Mouse (Mus musculus): ENCODE results near the gene Plcg1. TPM values are rescaled to one million over a fixed set of nuclear protein-coding genes. Genes with fewer than 3 reads are reported as not detected.

Plcg1 gene
- polyA plus RNA-seq, 1 experiment from 2014 or later: 83.2 TPM

DNA sequence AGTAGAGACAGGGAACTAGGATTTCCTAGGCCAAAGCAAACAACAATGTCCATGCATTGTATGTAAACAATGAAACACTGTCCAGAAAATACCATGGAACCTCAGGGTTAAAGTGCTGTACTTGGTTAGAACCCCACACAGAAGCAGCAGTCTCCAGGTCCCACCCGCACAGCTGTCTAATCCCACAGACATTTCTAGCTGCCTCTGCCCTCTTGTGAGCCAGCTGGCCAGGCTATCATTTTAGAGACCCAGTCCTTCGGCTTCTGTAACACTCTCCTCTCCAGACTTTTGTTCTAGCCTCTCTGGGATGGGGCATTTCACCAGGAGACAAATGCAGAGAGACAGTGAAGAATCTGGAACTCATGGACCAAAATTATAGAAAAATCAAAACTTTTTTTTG lies 46.9 kb downstream of the Plcg1 start:
- Histone ChIP-seq H3K27ac (ENCODE audit: low read length) (no peak overlapping the region), H3K4me3 (replicated peaks; ENCODE audit: low read length) (no peak overlapping the region), H3K4me1 (replicated peaks; ENCODE audit: control insufficient read depth, insufficient read depth, low read length) (no peaks in the 10 kb centered on the region), H3K36me3 (ENCODE audit: control insufficient read depth, insufficient read depth) (peaks cover 12% of the 10 kb centered on the region), H3K4me2 (ENCODE audit: low read length) (no peak overlapping the region), H3K9me3 (ENCODE audit: control insufficient read depth, low read length) (no peaks in the 10 kb centered on the region), H3K9ac (replicated peaks; ENCODE audit: low read depth, low read length) (no peak overlapping the region), H3K27me3 (replicated peaks; ENCODE audit: control insufficient read depth, insufficient read depth, low read length) (no peaks in the 10 kb centered on the region)
- ATAC-seq: no peak
- WGBS: 86% methylated on average over 2 of the region's 2 CpGs

DNA sequence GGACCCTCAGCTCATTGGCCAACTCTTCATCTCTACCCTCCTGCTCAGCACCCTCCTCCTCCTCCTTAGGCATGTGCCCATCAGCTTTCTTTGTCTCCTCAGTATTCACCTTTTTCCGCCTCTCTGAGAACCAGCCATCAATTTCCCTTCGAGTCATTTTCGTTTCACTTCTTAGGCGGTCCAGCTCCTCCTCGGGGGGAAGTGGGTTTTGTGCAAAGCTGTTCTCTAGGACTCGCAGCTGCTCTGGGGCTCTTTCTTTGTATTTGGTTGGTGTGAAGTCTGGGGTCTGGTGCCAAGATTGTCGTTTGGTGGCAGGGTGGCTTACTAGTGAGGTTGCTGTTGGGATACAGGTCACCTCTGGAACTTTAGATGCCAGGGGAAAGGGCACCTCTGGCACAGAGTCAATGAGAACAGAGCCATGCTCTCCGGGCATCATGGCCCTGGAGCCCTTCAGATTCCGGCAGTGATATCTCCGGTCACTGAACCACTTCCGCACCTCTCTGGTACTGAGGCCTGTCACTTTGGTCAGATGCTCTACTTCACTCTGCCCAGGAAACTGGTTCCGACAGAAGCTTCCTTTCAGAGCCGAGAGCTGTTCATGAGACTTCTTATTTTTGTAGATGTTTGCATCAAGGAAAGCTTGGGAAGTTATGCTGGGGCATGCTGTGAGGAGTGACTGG lies 49.2 kb downstream of the Plcg1 start:
- Histone ChIP-seq H3K9ac (replicated peaks; ENCODE audit: low read depth, low read length) (no peak overlapping the region), H3K27me3 (replicated peaks; ENCODE audit: control insufficient read depth, insufficient read depth, low read length) (no peaks in the 10 kb centered on the region), H3K9me3 (ENCODE audit: control insufficient read depth, low read length) (no peaks in the 10 kb centered on the region), H3K4me1 (replicated peaks; ENCODE audit: control insufficient read depth, insufficient read depth, low read length) (no peaks in the 10 kb centered on the region), H3K4me2 (ENCODE audit: low read length) (no peak overlapping the region), H3K27ac (ENCODE audit: low read length) (no peak overlapping the region), H3K36me3 (ENCODE audit: control insufficient read depth, insufficient read depth) (peaks cover 12% of the 10 kb centered on the region), H3K4me3 (replicated peaks; ENCODE audit: low read length) (no peak overlapping the region)
- no peak for ATAC-seq
- WGBS: 83% methylated on average over 13 of the region's 13 CpGs

DNA sequence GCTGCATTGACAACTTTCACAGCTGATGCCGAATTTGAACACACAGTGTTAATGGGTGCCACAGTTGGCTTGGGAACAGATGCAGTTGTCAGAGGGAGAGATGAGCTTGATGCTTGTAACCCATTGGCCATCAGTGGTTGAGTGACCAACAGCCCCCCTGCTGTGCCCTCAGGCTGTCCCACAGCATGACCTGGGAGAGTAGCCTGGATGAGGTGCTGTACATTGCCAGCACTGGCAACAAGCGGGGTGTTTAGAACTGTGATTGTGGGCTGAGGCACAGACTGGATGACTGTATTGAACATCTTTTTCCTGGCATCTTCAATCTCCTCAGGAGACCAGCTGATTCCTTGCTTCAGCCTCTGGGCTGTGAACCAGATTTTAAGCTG lies 49.7 kb downstream of the Plcg1 start:
- no peaks in the 10 kb centered on the region for H3K4me1 ChIP-seq (replicated peaks; ENCODE audit: control insufficient read depth, insufficient read depth, low read length)
- no peak overlapping the region for H3K27ac ChIP-seq (ENCODE audit: low read length)
- H3K4me2 ChIP-seq (ENCODE audit: low read length): no peak overlapping the region
- no peaks in the 10 kb centered on the region for H3K27me3 ChIP-seq (replicated peaks; ENCODE audit: control insufficient read depth, insufficient read depth, low read length)
- no peak for ATAC-seq
- no peak overlapping the region for H3K9ac ChIP-seq (replicated peaks; ENCODE audit: low read depth, low read length)
- peaks cover 12% of the 10 kb centered on the region for H3K36me3 ChIP-seq (ENCODE audit: control insufficient read depth, insufficient read depth)
- WGBS: 93% methylated on average over 2 of the region's 2 CpGs
- H3K9me3 ChIP-seq (ENCODE audit: control insufficient read depth, low read length): no peaks in the 10 kb centered on the region
- no peak overlapping the region for H3K4me3 ChIP-seq (replicated peaks; ENCODE audit: low read length)

DNA sequence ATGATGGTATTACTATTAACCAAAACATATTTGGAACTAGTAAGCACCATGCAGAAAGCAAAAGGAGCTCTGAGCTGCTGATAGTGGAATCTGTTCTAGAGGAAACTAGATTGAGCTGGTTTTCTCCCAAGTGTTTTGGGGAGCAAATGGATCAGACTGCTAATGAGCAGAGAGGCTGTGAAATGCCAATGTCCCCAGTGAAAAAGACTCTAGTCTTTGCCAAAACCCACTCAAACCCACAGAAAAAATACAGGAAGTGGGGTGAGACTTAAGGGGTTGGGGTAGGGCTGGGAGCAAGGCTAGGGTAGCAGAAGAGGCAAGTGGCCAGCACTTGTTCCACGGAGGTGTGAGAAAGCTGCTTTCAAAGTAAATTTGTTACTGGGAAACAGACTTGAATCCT lies 55.2 kb downstream of the Plcg1 start:
- H3K9ac ChIP-seq (replicated peaks; ENCODE audit: low read depth, low read length): no peak overlapping the region
- 36% methylated on average over 1 of the region's 1 CpGs for WGBS
- ATAC-seq: peak; percentile 90
- peak overlapping the region; percentile 26 for H3K27ac ChIP-seq (ENCODE audit: low read length)
- no peaks in the 10 kb centered on the region for H3K27me3 ChIP-seq (replicated peaks; ENCODE audit: control insufficient read depth, insufficient read depth, low read length)
- no peak overlapping the region for H3K4me2 ChIP-seq (ENCODE audit: low read length)
- H3K36me3 ChIP-seq (ENCODE audit: control insufficient read depth, insufficient read depth): no peaks in the 10 kb centered on the region
- no peak overlapping the region for H3K4me3 ChIP-seq (replicated peaks; ENCODE audit: low read length)
- no peaks in the 10 kb centered on the region for H3K9me3 ChIP-seq (ENCODE audit: control insufficient read depth, low read length)
- peaks cover 7% of the 10 kb centered on the region; the same call in 1 of the 2 replicates for H3K4me1 ChIP-seq (replicated peaks; ENCODE audit: control insufficient read depth, insufficient read depth, low read length)

DNA sequence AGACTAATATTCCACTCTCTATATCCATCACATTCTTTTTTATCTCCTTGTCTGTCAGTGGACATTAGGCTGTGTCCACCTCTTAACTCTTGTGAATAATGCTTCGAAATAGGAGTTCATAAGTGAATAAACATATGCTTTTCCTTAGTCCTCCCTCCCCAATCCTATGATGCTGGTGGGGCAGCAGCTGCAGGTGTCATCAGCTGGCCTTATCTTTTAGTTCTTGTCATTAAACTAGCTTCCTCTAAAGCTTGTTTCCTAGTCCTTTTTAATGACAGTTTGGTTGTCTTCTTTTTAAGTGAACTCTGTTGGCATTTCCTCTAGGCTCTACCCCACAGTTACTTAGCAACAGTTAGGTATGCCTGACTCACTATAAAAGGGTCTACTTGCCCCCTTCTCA lies 57.9 kb downstream of the Plcg1 start:
- H3K4me1 ChIP-seq (replicated peaks; ENCODE audit: control insufficient read depth, insufficient read depth, low read length): peaks cover 7% of the 10 kb centered on the region; the same call in 1 of the 2 replicates
- no peaks in the 10 kb centered on the region for H3K9me3 ChIP-seq (ENCODE audit: control insufficient read depth, low read length)
- WGBS: 91% methylated on average over 1 of the region's 1 CpGs
- ATAC-seq: no peak
- H3K4me3 ChIP-seq (replicated peaks; ENCODE audit: low read length): no peak overlapping the region
- H3K36me3 ChIP-seq (ENCODE audit: control insufficient read depth, insufficient read depth): no peaks in the 10 kb centered on the region
- no peak overlapping the region for H3K4me2 ChIP-seq (ENCODE audit: low read length)
- H3K27ac ChIP-seq (ENCODE audit: low read length): no peak overlapping the region
- no peak overlapping the region for H3K9ac ChIP-seq (replicated peaks; ENCODE audit: low read depth, low read length)
- no peaks in the 10 kb centered on the region for H3K27me3 ChIP-seq (replicated peaks; ENCODE audit: control insufficient read depth, insufficient read depth, low read length)

DNA sequence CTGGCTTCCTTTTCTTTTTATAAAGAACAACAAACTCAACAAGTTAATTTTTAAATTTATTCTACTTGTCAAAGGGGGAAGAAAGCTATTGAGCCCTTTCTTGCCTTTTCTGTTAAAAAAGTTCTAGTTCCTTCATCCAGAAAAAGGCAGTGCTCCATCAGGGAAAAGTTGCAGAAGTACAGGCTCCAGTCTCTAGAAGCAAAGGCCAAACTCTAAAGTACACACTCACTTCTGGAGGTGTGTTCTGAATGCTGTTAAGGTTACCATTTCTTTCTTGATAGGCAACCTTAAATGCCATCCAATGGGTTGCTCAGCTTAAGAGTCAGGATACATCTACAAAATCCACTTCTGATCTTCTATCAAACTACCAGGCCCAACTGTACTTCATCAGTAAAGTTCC lies 58.6 kb downstream of the Plcg1 start:
- no peak for ATAC-seq
- Histone ChIP-seq H3K4me1 (replicated peaks; ENCODE audit: control insufficient read depth, insufficient read depth, low read length) (peaks cover 7% of the 10 kb centered on the region; the same call in 1 of the 2 replicates), H3K36me3 (ENCODE audit: control insufficient read depth, insufficient read depth) (no peaks in the 10 kb centered on the region), H3K27ac (ENCODE audit: low read length) (no peak overlapping the region), H3K27me3 (replicated peaks; ENCODE audit: control insufficient read depth, insufficient read depth, low read length) (no peaks in the 10 kb centered on the region), H3K4me3 (replicated peaks; ENCODE audit: low read length) (no peak overlapping the region), H3K9me3 (ENCODE audit: control insufficient read depth, low read length) (no peaks in the 10 kb centered on the region), H3K9ac (replicated peaks; ENCODE audit: low read depth, low read length) (no peak overlapping the region), H3K4me2 (ENCODE audit: low read length) (no peak overlapping the region)

DNA sequence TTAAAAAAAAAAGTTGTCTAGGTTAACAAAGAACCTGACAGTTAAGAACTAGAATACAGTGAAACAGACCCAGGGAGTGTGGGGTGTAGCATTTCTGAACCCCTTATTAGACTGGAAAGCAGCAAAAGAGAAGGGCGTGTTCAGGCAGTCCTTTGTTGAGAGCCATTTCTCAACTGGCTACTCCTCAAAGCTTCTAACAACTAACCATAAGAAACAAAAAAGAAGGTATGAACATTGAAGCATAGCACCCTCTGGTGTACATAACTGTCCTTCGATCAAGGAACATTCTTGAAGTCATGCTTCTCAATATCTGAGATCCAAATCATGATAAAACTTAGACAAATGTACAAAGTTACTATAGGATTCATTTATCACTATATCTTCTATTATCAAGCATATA lies 62.0 kb downstream of the Plcg1 start:
- H3K27me3 ChIP-seq (replicated peaks; ENCODE audit: control insufficient read depth, insufficient read depth, low read length): no peaks in the 10 kb centered on the region
- peaks cover 3% of the 10 kb centered on the region; the same call in 1 of the 2 replicates for H3K4me1 ChIP-seq (replicated peaks; ENCODE audit: control insufficient read depth, insufficient read depth, low read length)
- H3K4me2 ChIP-seq (ENCODE audit: low read length): no peak overlapping the region
- no peak overlapping the region for H3K4me3 ChIP-seq (replicated peaks; ENCODE audit: low read length)
- H3K36me3 ChIP-seq (ENCODE audit: control insufficient read depth, insufficient read depth): no peaks in the 10 kb centered on the region
- no peak for ATAC-seq
- H3K9ac ChIP-seq (replicated peaks; ENCODE audit: low read depth, low read length): no peak overlapping the region
- H3K9me3 ChIP-seq (ENCODE audit: control insufficient read depth, low read length): no peaks in the 10 kb centered on the region
- 82% methylated on average over 2 of the region's 2 CpGs for WGBS
- no peak overlapping the region for H3K27ac ChIP-seq (ENCODE audit: low read length)

DNA sequence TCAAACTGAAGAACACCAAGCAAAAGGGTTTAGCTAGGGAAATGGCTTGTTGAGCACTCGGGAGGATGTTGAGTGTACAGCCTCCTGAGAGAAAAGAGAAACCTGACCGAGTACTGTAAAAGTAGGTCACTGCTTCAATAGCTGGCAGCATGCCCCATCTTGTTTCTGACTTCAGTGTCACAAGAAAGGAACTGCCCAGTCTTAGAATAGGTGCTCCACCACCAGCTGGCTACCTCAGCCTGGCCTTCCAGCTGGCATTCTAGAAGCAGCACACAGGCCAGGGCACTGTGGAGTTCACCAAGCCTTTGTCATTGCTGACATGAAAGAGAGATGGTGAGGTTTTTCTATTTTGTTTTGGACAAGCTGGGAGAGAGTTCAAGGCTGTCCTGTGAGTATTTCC lies 65.9 kb downstream of the Plcg1 start:
- Histone ChIP-seq H3K4me1 (replicated peaks; ENCODE audit: control insufficient read depth, insufficient read depth, low read length) (peaks cover 3% of the 10 kb centered on the region; the same call in 1 of the 2 replicates), H3K36me3 (ENCODE audit: control insufficient read depth, insufficient read depth) (no peaks in the 10 kb centered on the region), H3K4me3 (replicated peaks; ENCODE audit: low read length) (no peak overlapping the region), H3K9me3 (ENCODE audit: control insufficient read depth, low read length) (no peaks in the 10 kb centered on the region), H3K27ac (ENCODE audit: low read length) (no peak overlapping the region), H3K4me2 (ENCODE audit: low read length) (no peak overlapping the region), H3K27me3 (replicated peaks; ENCODE audit: control insufficient read depth, insufficient read depth, low read length) (no peaks in the 10 kb centered on the region), H3K9ac (replicated peaks; ENCODE audit: low read depth, low read length) (no peak overlapping the region)
- ATAC-seq: peak; percentile 75; the same call in 1 of the 2 replicates
- 52% methylated on average over 2 of the region's 2 CpGs for WGBS

DNA sequence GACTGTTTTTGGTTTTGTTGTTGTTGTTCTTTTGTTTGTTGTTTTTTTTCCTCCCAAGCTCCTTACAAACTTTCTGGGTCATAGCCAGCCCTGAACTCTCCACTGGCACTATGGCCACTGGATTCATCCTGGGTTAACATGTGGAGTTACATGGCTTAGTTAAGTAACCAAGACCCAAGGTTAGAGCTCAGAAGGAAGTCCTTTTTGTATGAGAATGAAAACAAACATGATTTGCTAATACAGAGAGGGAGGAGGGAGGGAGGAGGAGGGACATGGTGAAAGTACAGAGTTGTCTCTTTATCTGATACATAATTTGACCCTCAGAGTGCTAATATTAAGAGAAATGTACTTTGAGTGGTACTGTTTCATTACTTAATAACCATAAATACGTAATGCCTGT lies 67.1 kb downstream of the Plcg1 start:
- Histone ChIP-seq H3K4me1 (replicated peaks; ENCODE audit: control insufficient read depth, insufficient read depth, low read length) (peaks cover 3% of the 10 kb centered on the region; the same call in 1 of the 2 replicates), H3K27me3 (replicated peaks; ENCODE audit: control insufficient read depth, insufficient read depth, low read length) (no peaks in the 10 kb centered on the region), H3K4me2 (ENCODE audit: low read length) (no peak overlapping the region), H3K36me3 (ENCODE audit: control insufficient read depth, insufficient read depth) (no peaks in the 10 kb centered on the region), H3K4me3 (replicated peaks; ENCODE audit: low read length) (no peak overlapping the region), H3K9me3 (ENCODE audit: control insufficient read depth, low read length) (no peaks in the 10 kb centered on the region), H3K27ac (ENCODE audit: low read length) (no peak overlapping the region), H3K9ac (replicated peaks; ENCODE audit: low read depth, low read length) (no peak overlapping the region)
- ATAC-seq: no peak
- WGBS: 90% methylated on average over 1 of the region's 1 CpGs

DNA sequence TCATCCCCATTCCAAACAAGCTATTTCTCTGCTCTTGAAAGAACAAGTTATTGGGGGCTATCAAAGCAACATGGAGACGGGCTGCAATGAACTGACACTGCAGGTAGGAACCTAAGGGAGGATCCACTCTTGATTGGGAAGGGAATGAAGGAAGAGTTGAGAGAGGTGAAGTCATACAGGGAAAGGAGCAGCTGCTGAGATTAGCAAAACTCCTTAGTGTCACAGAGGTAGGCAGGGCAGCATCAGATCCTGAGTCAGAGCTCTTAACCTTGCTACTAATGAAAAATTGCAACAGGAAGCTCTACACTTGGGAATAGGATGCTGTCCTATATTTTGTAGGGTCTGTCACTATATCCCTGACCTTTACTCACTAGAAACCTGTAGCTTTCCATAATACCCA lies 69.9 kb downstream of the Plcg1 start:
- Histone ChIP-seq H3K4me1 (replicated peaks; ENCODE audit: control insufficient read depth, insufficient read depth, low read length) (peaks cover 3% of the 10 kb centered on the region; the same call in 1 of the 2 replicates), H3K27me3 (replicated peaks; ENCODE audit: control insufficient read depth, insufficient read depth, low read length) (no peaks in the 10 kb centered on the region), H3K4me3 (replicated peaks; ENCODE audit: low read length) (no peak overlapping the region), H3K9me3 (ENCODE audit: control insufficient read depth, low read length) (no peaks in the 10 kb centered on the region), H3K27ac (ENCODE audit: low read length) (no peak overlapping the region), H3K4me2 (ENCODE audit: low read length) (no peak overlapping the region), H3K9ac (replicated peaks; ENCODE audit: low read depth, low read length) (no peak overlapping the region), H3K36me3 (ENCODE audit: control insufficient read depth, insufficient read depth) (no peaks in the 10 kb centered on the region)
- 98% methylated on average over 1 of the region's 1 CpGs for WGBS
- ATAC-seq: no peak

Data from forebrain, embryonic 16.5 days (tissue).